Mouse (Mus musculus) lung, adult 2 months (tissue): ENCODE results near the gene Rtn4r.

Source experiments
- CTCF ChIP-seq: fragments of 200-500 bp; IDR thresholded peaks from 2 replicates; pipeline ENCODE4 v1.5.1; 2011; ENCODE audit warnings: mild to moderate bottlenecking, low read length, control low read depth; ENCODE audit not compliant: insufficient read depth
- POLR2A ChIP-seq: fragments of 200-500 bp; IDR thresholded peaks from 2 replicates; pipeline ENCODE4 v1.6.1; 2011; ENCODE audit warnings: low read depth, mild to moderate bottlenecking, control low read depth, low read length, borderline replicate concordance; ENCODE audit errors: extremely low read depth

- no peak for TF ChIP-seq CTCF
- no peak for TF ChIP-seq POLR2A
Measured at GRCm38 (mm10) chr16:18103366-18103765, 24.1 kb upstream of the Rtn4r start.
